Mouse (Mus musculus) neural tube, embryonic 12.5 days (tissue): Measurements from ENCODE around the gene Tmem242. TPM values are rescaled to one million over a fixed set of nuclear protein-coding genes. Genes with fewer than 3 reads are reported as not detected.
A peak's percentile ranks its signal among the peaks of the same experiment; 100 is the strongest.

Source experiments
- ATAC-seq: fragments of 200-750 bp; cut with Nextera tagmentation; 2 replicates; pipeline ENCODE4 v1.8.0; 2017; ENCODE audit warnings: low read depth, mild to moderate bottlenecking, moderate TSS enrichment, moderate library complexity; ENCODE audit not compliant: low FRiP score
- H3K27ac ChIP-seq: fragments of 300-500 bp; sonication (generic); 2 replicates; pipeline ENCODE4 v1.5.1; 2016
- H3K27me3 ChIP-seq: fragments of 300-500 bp; sonication (generic); replicated peaks from 2 replicates; pipeline ENCODE4 v1.6.1; 2016; ENCODE audit warnings: mild to moderate bottlenecking
- H3K36me3 ChIP-seq: fragments of 300-500 bp; sonication (generic); 2 replicates; pipeline ENCODE4 v1.6.1; 2016; ENCODE audit warnings: mild to moderate bottlenecking
- H3K4me1 ChIP-seq: fragments of 300-500 bp; sonication (generic); 2 replicates; pipeline ENCODE4 v1.6.1; 2016
- H3K4me2 ChIP-seq: fragments of 300-500 bp; sonication (generic); replicated peaks from 2 replicates; pipeline ENCODE4 v1.6.1; 2016; ENCODE audit warnings: mild to moderate bottlenecking
- H3K4me3 ChIP-seq: fragments of 300-500 bp; sonication (generic); 2 replicates; pipeline ENCODE4 v1.5.1; 2016
- H3K9ac ChIP-seq: fragments of 300-500 bp; sonication (generic); 2 replicates; pipeline ENCODE4 v1.6.1; 2016; ENCODE audit warnings: mild to moderate bottlenecking
- H3K9me3 ChIP-seq: fragments of 300-500 bp; sonication (generic); 2 replicates; pipeline ENCODE4 v1.6.1; 2016; ENCODE audit warnings: mild to moderate bottlenecking
- WGBS: fragments of 180-500 bp; shearing (Covaris S2); methylation state at CpG from one replicate; pipeline ENCODE4 v1.1.7; 2016; 5-methylcytosine and 5-hydroxymethylcytosine counted together
- polyA plus RNA-seq: library from polyadenylated mRNA; unstranded; fragments of >200 nt; fragmentation: Nextera tagmentation; extraction: Ambion mirVana; gene quantifications from 2 replicates; pipeline ENCODE4 v1.2.1, GENCODE M21; 2016

Gene Tmem242
- polyA plus RNA-seq, 1 experiment from 2014 or later = 106 TPM

- ATAC-seq = no peak
- no peaks in the 10 kb centered on the region for H3K9me3 ChIP-seq
- no peaks in the 10 kb centered on the region for H3K27me3 ChIP-seq
- H3K4me3 ChIP-seq = no peak overlapping the region
- H3K4me2 ChIP-seq = no peak overlapping the region
- 84% methylated on average over 13 of the region's 13 CpGs for WGBS
- H3K4me1 ChIP-seq = peaks cover 4% of the 10 kb centered on the region; the same call in 1 of the 2 replicates
- H3K27ac ChIP-seq = no peak overlapping the region
- H3K9ac ChIP-seq = no peak overlapping the region
- H3K36me3 ChIP-seq = peaks cover 12% of the 10 kb centered on the region; the same call in 1 of the 2 replicates
Observed at GRCm38 (mm10) chr17:5413350-5413749, 26.7 kb downstream of the Tmem242 start.

- WGBS = 92% methylated on average over 7 of the region's 7 CpGs
- H3K4me3 ChIP-seq = no peak overlapping the region
- ATAC-seq = no peak
- H3K27ac ChIP-seq = no peak overlapping the region
- H3K9me3 ChIP-seq = no peaks in the 10 kb centered on the region
- H3K27me3 ChIP-seq = no peaks in the 10 kb centered on the region
- H3K9ac ChIP-seq = no peak overlapping the region
- H3K36me3 ChIP-seq = peaks cover 5% of the 10 kb centered on the region; the same call in 1 of the 2 replicates
- no peak overlapping the region for H3K4me2 ChIP-seq
- peaks cover 4% of the 10 kb centered on the region; the same call in 1 of the 2 replicates for H3K4me1 ChIP-seq
Observed at GRCm38 (mm10) chr17:5412740-5413139, 27.3 kb downstream of the Tmem242 start.

GRCm38 (mm10) chr17:5412301-5412700, 27.8 kb downstream of the Tmem242 start:
- Histone ChIP-seq H3K9me3 (no peaks in the 10 kb centered on the region), H3K4me1 (peaks cover 4% of the 10 kb centered on the region; the same call in 1 of the 2 replicates), H3K27me3 (no peaks in the 10 kb centered on the region), H3K27ac (no peak overlapping the region), H3K9ac (no peak overlapping the region), H3K36me3 (0 out of 2 replicates have a peak, but pooled peaks cover 5% of the 10 kb centered on the region), H3K4me3 (no peak overlapping the region), H3K4me2 (no peak overlapping the region)
- WGBS = 95% methylated on average over 8 of the region's 8 CpGs
- no peak for ATAC-seq

GRCm38 (mm10) chr17:5411205-5411604, 28.9 kb downstream of the Tmem242 start:
- H3K27me3 ChIP-seq = no peaks in the 10 kb centered on the region
- 0 out of 2 replicates have a peak, but pooled peaks cover 5% of the 10 kb centered on the region for H3K36me3 ChIP-seq
- ATAC-seq = no peak
- no peak overlapping the region for H3K27ac ChIP-seq
- no peak overlapping the region for H3K4me2 ChIP-seq
- WGBS = 95% methylated on average over 17 of the region's 17 CpGs
- no peak overlapping the region for H3K9ac ChIP-seq
- no peaks in the 10 kb centered on the region for H3K9me3 ChIP-seq
- peaks cover 4% of the 10 kb centered on the region; the same call in 1 of the 2 replicates for H3K4me1 ChIP-seq
- no peak overlapping the region for H3K4me3 ChIP-seq

- H3K27me3 ChIP-seq = no peaks in the 10 kb centered on the region; the same call in 1 of the 2 replicates
- no peak overlapping the region for H3K27ac ChIP-seq
- H3K4me1 ChIP-seq = peaks cover 4% of the 10 kb centered on the region; the same call in 1 of the 2 replicates
- ATAC-seq = no peak
- H3K36me3 ChIP-seq = 0 out of 2 replicates have a peak, but pooled peaks cover 5% of the 10 kb centered on the region
- no peak overlapping the region for H3K4me2 ChIP-seq
- no peak overlapping the region for H3K4me3 ChIP-seq
- no peak overlapping the region for H3K9ac ChIP-seq
- 87% methylated on average over 4 of the region's 4 CpGs for WGBS
- no peaks in the 10 kb centered on the region for H3K9me3 ChIP-seq
Observed at GRCm38 (mm10) chr17:5410336-5410735, 29.7 kb downstream of the Tmem242 start.

- H3K27ac ChIP-seq = no peak overlapping the region
- H3K4me2 ChIP-seq = no peak overlapping the region
- WGBS = 73% methylated on average over 6 of the region's 6 CpGs
Observed at GRCm38 (mm10) chr17:5407030-5407429, 33.0 kb downstream of the Tmem242 start.

GRCm38 (mm10) chr17:5406566-5406965, 33.5 kb downstream of the Tmem242 start:
- WGBS = 47% methylated on average over 10 of the region's 10 CpGs
- Histone ChIP-seq H3K4me1 (peaks cover 5% of the 10 kb centered on the region), H3K27ac (no peak overlapping the region), H3K9me3 (no peaks in the 10 kb centered on the region), H3K9ac (no peak overlapping the region), H3K4me3 (no peak overlapping the region), H3K36me3 (0 out of 2 replicates have a peak, but pooled peaks cover 3% of the 10 kb centered on the region), H3K27me3 (peaks cover 6% of the 10 kb centered on the region), H3K4me2 (no peak overlapping the region; the same call in 1 of the 2 replicates)
- ATAC-seq = no peak

More at GRCm38 (mm10) chr17:5407030-5407429, 33.0 kb downstream of the Tmem242 start:
- Histone ChIP-seq H3K4me3 (no peak overlapping the region), H3K36me3 (0 out of 2 replicates have a peak, but pooled peaks cover 3% of the 10 kb centered on the region), H3K9me3 (no peaks in the 10 kb centered on the region), H3K27me3 (peaks cover 6% of the 10 kb centered on the region), H3K9ac (no peak overlapping the region), H3K4me1 (peaks cover 5% of the 10 kb centered on the region)
- ATAC-seq = no peak

GRCm38 (mm10) chr17:5403885-5404284, 36.2 kb downstream of the Tmem242 start:
- H3K4me2 ChIP-seq = no peak overlapping the region
- H3K27me3 ChIP-seq = peaks cover 6% of the 10 kb centered on the region
- 70% methylated on average over 6 of the region's 6 CpGs for WGBS
- no peaks in the 10 kb centered on the region for H3K9me3 ChIP-seq
- ATAC-seq = no peak
- H3K4me3 ChIP-seq = no peak overlapping the region
- H3K4me1 ChIP-seq = peaks cover 5% of the 10 kb centered on the region
- H3K36me3 ChIP-seq = no peaks in the 10 kb centered on the region
- no peak overlapping the region for H3K27ac ChIP-seq
- H3K9ac ChIP-seq = no peak overlapping the region

GRCm38 (mm10) chr17:5402624-5403023, 37.4 kb downstream of the Tmem242 start:
- 23% methylated on average over 8 of the region's 8 CpGs for WGBS

GRCm38 (mm10) chr17:5402069-5402468, 38.0 kb downstream of the Tmem242 start:
- H3K27ac ChIP-seq = no peak overlapping the region
- 10% methylated on average over 9 of the region's 9 CpGs for WGBS
- H3K27me3 ChIP-seq = peaks cover 6% of the 10 kb centered on the region
- H3K4me1 ChIP-seq = peaks cover 9% of the 10 kb centered on the region
- H3K4me2 ChIP-seq = peak overlapping the region; percentile 36
- no peaks in the 10 kb centered on the region for H3K9me3 ChIP-seq
- no peak overlapping the region for H3K9ac ChIP-seq
- no peaks in the 10 kb centered on the region for H3K36me3 ChIP-seq
- H3K4me3 ChIP-seq = no peak overlapping the region
- peak; percentile 67 for ATAC-seq

More at GRCm38 (mm10) chr17:5402624-5403023, 37.4 kb downstream of the Tmem242 start:
- H3K9me3 ChIP-seq = no peaks in the 10 kb centered on the region
- no peak overlapping the region for H3K9ac ChIP-seq
- no peak overlapping the region for H3K27ac ChIP-seq
- H3K4me1 ChIP-seq = peaks cover 5% of the 10 kb centered on the region
- peak overlapping the region; percentile 36; the same call in 1 of the 2 replicates for H3K4me2 ChIP-seq
- H3K27me3 ChIP-seq = peaks cover 6% of the 10 kb centered on the region
- H3K36me3 ChIP-seq = no peaks in the 10 kb centered on the region
- ATAC-seq = peak; percentile 82
- no peak overlapping the region for H3K4me3 ChIP-seq

- Histone ChIP-seq H3K9me3 (no peaks in the 10 kb centered on the region), H3K27ac (no peak overlapping the region), H3K27me3 (peaks cover 6% of the 10 kb centered on the region), H3K4me1 (peaks cover 9% of the 10 kb centered on the region), H3K9ac (no peak overlapping the region), H3K4me3 (no peak overlapping the region), H3K4me2 (no peak overlapping the region), H3K36me3 (no peaks in the 10 kb centered on the region)
- WGBS = 91% methylated on average over 10 of the region's 10 CpGs
- no peak for ATAC-seq
Observed at GRCm38 (mm10) chr17:5401288-5401687, 38.8 kb downstream of the Tmem242 start.

- Histone ChIP-seq H3K27me3 (peaks cover 6% of the 10 kb centered on the region), H3K36me3 (no peaks in the 10 kb centered on the region), H3K4me1 (peaks cover 9% of the 10 kb centered on the region), H3K9ac (no peak overlapping the region), H3K4me3 (no peak overlapping the region), H3K27ac (no peak overlapping the region), H3K9me3 (no peaks in the 10 kb centered on the region), H3K4me2 (no peak overlapping the region)
- no peak for ATAC-seq
- 77% methylated on average over 14 of the region's 14 CpGs for WGBS
Observed at GRCm38 (mm10) chr17:5400435-5401090, 39.5 kb downstream of the Tmem242 start.
